Mouse (Mus musculus) testis, adult 2 months (tissue): ENCODE data around the gene Hsf4.

ENCODE experiments used
- CTCF ChIP-seq: fragments of 200-500 bp; IDR thresholded peaks from 2 replicates; pipeline ENCODE4 v1.5.1; 2012; ENCODE audit warnings: low read depth, mild to moderate bottlenecking, inconsistent platforms, low read length, moderate library complexity; ENCODE audit not compliant: control insufficient read depth, insufficient read depth, insufficient replicate concordance
- POLR2A ChIP-seq: fragments of 200-500 bp; IDR thresholded peaks from 2 replicates; pipeline ENCODE4 v1.6.1; 2012; ENCODE audit warnings: low read depth, mild to moderate bottlenecking, inconsistent platforms, low read length, moderate library complexity; ENCODE audit not compliant: control insufficient read depth

GRCm38 (mm10) chr8:105269075-105269458, 534 bp upstream of the Hsf4 start:
- TF ChIP-seq POLR2A = no peak
- no peak for TF ChIP-seq CTCF
